Mouse (Mus musculus): ENCODE measurements at regions not wholly inside any gene's neighbourhood (a gene's known extent, or its start where the extent isn't known, plus 50 kb on each side); places are given as distances from the start of the nearest gene placed in this dataset.

DNA sequence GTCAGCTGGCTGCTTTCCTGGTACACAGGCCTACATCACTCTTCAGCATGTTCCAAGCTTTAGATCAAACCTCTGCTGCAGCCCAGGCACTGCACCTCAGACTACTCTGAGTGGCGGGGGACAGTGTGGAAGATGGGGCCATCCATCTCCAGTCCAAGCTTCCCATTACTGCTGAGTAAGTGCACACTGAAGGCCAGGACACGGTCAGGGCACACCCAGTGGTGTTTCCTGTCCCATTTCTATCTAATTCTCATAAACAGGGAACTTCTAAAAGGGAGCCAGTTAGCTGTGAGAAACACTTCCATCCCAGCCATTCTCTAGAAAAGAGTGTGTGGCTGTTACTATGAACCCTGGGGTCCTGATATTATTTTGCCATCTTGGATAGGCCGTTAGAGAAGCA lies 298.5 kb upstream of the Zfp637 start:
- 68% methylated on average over 3 of the region's 3 CpGs for WGBS
- ATAC-seq (ENCODE audit: insufficient read depth) (no peak), DNase-seq (no peak)
- no peak overlapping the region for H3K27ac ChIP-seq (ENCODE audit: low read depth)
- no peaks in the 10 kb centered on the region for H3K36me3 ChIP-seq (ENCODE audit: insufficient read depth)
- H3K27me3 ChIP-seq (ENCODE audit: insufficient read depth, low read length), result no peaks in the 10 kb centered on the region
- H3K9me3 ChIP-seq (ENCODE audit: low read depth, low read length), result no peaks in the 10 kb centered on the region
- no peak overlapping the region for H3K4me2 ChIP-seq
- no peak overlapping the region for H3K9ac ChIP-seq
- no peaks in the 10 kb centered on the region for H3K4me1 ChIP-seq (ENCODE audit: insufficient read depth)
- no peak for TF ChIP-seq CTCF (IDR thresholded peaks at IDR 0.05; ENCODE audit: low read depth)
- no peak overlapping the region for H3K4me3 ChIP-seq (ENCODE audit: low read depth, low read length)

- ATAC-seq (ENCODE audit: insufficient read depth), result no peak
- no peak for DNase-seq
- no peak for TF ChIP-seq CTCF (IDR thresholded peaks at IDR 0.05; ENCODE audit: low read depth)
- H3K9ac ChIP-seq, result no peak overlapping the region
- no peaks in the 10 kb centered on the region for H3K9me3 ChIP-seq (ENCODE audit: low read depth, low read length)
- WGBS, result 77% methylated on average over 11 of the region's 11 CpGs
- no peaks in the 10 kb centered on the region for H3K27me3 ChIP-seq (ENCODE audit: insufficient read depth, low read length)
- H3K27ac ChIP-seq (ENCODE audit: low read depth), result no peak overlapping the region
- no peaks in the 10 kb centered on the region for H3K36me3 ChIP-seq (ENCODE audit: insufficient read depth)
- H3K4me2 ChIP-seq, result no peak overlapping the region
- no peaks in the 10 kb centered on the region for H3K4me1 ChIP-seq (ENCODE audit: insufficient read depth)
- no peak overlapping the region for H3K4me3 ChIP-seq (ENCODE audit: low read depth, low read length)
These were observed 296.4 kb upstream of the Zfp637 start for GRCm38 (mm10) chr6:117544276-117545196.

DNA sequence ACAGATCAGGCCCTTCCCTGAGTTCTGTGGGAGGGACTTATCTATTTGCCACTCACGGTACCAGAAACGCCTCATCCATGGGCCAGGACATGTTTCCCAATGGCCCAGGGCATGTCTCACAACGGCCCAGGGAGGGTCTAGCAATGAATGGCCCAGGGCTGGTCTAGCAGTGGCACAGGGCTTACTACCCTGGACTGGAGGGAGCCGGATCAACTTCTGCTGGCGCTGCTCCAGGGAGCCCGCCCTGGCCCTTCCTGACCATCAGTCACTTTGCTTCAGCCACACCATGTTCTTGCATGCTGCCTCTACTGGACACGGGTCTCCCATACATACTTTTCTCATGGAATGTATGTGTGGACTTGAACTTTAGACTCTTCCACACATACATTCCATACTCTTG lies 290.1 kb upstream of the Zfp637 start:
- H3K9me3 ChIP-seq (ENCODE audit: low read depth, low read length), result no peaks in the 10 kb centered on the region
- DNase-seq (peak; percentile 24), ATAC-seq (ENCODE audit: insufficient read depth) (no peak)
- no peak overlapping the region for H3K4me2 ChIP-seq
- H3K27me3 ChIP-seq (ENCODE audit: insufficient read depth, low read length), result no peaks in the 10 kb centered on the region
- H3K4me1 ChIP-seq (ENCODE audit: insufficient read depth), result peaks cover 5% of the 10 kb centered on the region; the same call in 1 of the 2 replicates
- no peak for TF ChIP-seq CTCF (IDR thresholded peaks at IDR 0.05; ENCODE audit: low read depth)
- no peaks in the 10 kb centered on the region for H3K36me3 ChIP-seq (ENCODE audit: insufficient read depth)
- 78% methylated on average over 7 of the region's 7 CpGs for WGBS
- no peak overlapping the region for H3K27ac ChIP-seq (ENCODE audit: low read depth)
- no peak overlapping the region for H3K9ac ChIP-seq
- H3K4me3 ChIP-seq (ENCODE audit: low read depth, low read length), result no peak overlapping the region

- H3K9me3 ChIP-seq (ENCODE audit: low read depth, low read length), result no peaks in the 10 kb centered on the region
- peak; percentile 78 for DNase-seq
- ATAC-seq (ENCODE audit: insufficient read depth), result peak; percentile 95
These were observed 288.8 kb upstream of the Zfp637 start for GRCm38 (mm10) chr6:117552006-117552667.

GRCm38 (mm10) chr6:117563159-117563558 lies 277.8 kb upstream of the Zfp637 start:
- no peak for DNase-seq
- ATAC-seq (ENCODE audit: insufficient read depth), result no peak
- no peaks in the 10 kb centered on the region for H3K36me3 ChIP-seq (ENCODE audit: insufficient read depth)
- H3K9me3 ChIP-seq (ENCODE audit: low read depth, low read length), result no peaks in the 10 kb centered on the region
- no peak overlapping the region for H3K4me2 ChIP-seq
- H3K4me3 ChIP-seq (ENCODE audit: low read depth, low read length), result no peak overlapping the region
- H3K27ac ChIP-seq (ENCODE audit: low read depth), result no peak overlapping the region
- H3K27me3 ChIP-seq (ENCODE audit: insufficient read depth, low read length), result no peaks in the 10 kb centered on the region
- 75% methylated on average over 6 of the region's 6 CpGs for WGBS
- TF ChIP-seq CTCF (IDR thresholded peaks at IDR 0.05; ENCODE audit: low read depth), result no peak
- H3K4me1 ChIP-seq (ENCODE audit: insufficient read depth), result 0 out of 2 replicates have a peak, but pooled peaks cover 3% of the 10 kb centered on the region
- H3K9ac ChIP-seq, result no peak overlapping the region

More at GRCm38 (mm10) chr6:117552006-117552667, 288.8 kb upstream of the Zfp637 start:
- Histone ChIP-seq H3K9ac (no peak overlapping the region), H3K27ac (ENCODE audit: low read depth) (peak overlapping the region; percentile 42), H3K27me3 (ENCODE audit: insufficient read depth, low read length) (no peaks in the 10 kb centered on the region), H3K4me2 (no peak overlapping the region), H3K4me3 (ENCODE audit: low read depth, low read length) (no peak overlapping the region), H3K4me1 (ENCODE audit: insufficient read depth) (peaks cover 5% of the 10 kb centered on the region; the same call in 1 of the 2 replicates), H3K36me3 (ENCODE audit: insufficient read depth) (no peaks in the 10 kb centered on the region)
- WGBS, result 13% methylated on average over 6 of the region's 6 CpGs
- TF ChIP-seq CTCF (IDR thresholded peaks at IDR 0.05; ENCODE audit: low read depth), result no peak

DNA sequence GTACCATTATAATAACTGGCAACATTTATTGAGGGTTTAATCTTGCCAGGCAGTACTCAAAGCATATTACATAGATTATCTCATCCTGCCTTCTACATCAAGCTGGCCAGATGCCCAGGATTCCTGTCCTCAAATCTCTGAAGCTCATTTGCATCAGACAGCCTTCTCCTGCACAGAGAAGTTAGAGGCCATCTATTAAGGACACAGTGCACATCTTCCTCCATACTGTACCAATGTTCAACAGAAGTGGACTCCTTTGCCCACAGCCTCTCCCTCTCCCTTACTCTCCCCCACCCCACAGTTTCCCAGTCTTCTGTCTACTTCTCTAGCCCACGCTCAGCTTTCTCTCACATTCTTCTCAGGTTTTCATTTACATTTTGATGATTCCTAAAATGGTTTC lies 277.3 kb upstream of the Zfp637 start:
- Histone ChIP-seq H3K4me2 (no peak overlapping the region), H3K4me1 (ENCODE audit: insufficient read depth) (0 out of 2 replicates have a peak, but pooled peaks cover 3% of the 10 kb centered on the region), H3K9ac (no peak overlapping the region), H3K9me3 (ENCODE audit: low read depth, low read length) (no peaks in the 10 kb centered on the region), H3K4me3 (ENCODE audit: low read depth, low read length) (no peak overlapping the region), H3K36me3 (ENCODE audit: insufficient read depth) (no peaks in the 10 kb centered on the region), H3K27me3 (ENCODE audit: insufficient read depth, low read length) (no peaks in the 10 kb centered on the region), H3K27ac (ENCODE audit: low read depth) (no peak overlapping the region)
- no peak for TF ChIP-seq CTCF (IDR thresholded peaks at IDR 0.05; ENCODE audit: low read depth)
- DNase-seq, result peak; percentile 71
- WGBS, result 84% methylated on average over 1 of the region's 1 CpGs
- no peak for ATAC-seq (ENCODE audit: insufficient read depth)

- no peak for TF ChIP-seq CTCF (IDR thresholded peaks at IDR 0.05; ENCODE audit: low read depth)
- Histone ChIP-seq H3K36me3 (ENCODE audit: insufficient read depth) (no peaks in the 10 kb centered on the region), H3K4me2 (no peak overlapping the region), H3K9me3 (ENCODE audit: low read depth, low read length) (no peaks in the 10 kb centered on the region), H3K27ac (ENCODE audit: low read depth) (no peak overlapping the region), H3K27me3 (ENCODE audit: insufficient read depth, low read length) (0 out of 2 replicates have a peak, but pooled peaks cover 5% of the 10 kb centered on the region), H3K4me3 (ENCODE audit: low read depth, low read length) (no peak overlapping the region), H3K4me1 (ENCODE audit: insufficient read depth) (peaks cover 17% of the 10 kb centered on the region), H3K9ac (no peak overlapping the region)
- ATAC-seq (ENCODE audit: insufficient read depth), result peak; percentile 38; the same call in 1 of the 2 replicates
- 24% methylated on average over 6 of the region's 6 CpGs for WGBS
- peak; percentile 64 for DNase-seq
These were observed 274.2 kb upstream of the Zfp637 start for GRCm38 (mm10) chr6:117566786-117567185.
